Mouse (Mus musculus): Measurements from ENCODE around the gene Rbm42.

DNA sequence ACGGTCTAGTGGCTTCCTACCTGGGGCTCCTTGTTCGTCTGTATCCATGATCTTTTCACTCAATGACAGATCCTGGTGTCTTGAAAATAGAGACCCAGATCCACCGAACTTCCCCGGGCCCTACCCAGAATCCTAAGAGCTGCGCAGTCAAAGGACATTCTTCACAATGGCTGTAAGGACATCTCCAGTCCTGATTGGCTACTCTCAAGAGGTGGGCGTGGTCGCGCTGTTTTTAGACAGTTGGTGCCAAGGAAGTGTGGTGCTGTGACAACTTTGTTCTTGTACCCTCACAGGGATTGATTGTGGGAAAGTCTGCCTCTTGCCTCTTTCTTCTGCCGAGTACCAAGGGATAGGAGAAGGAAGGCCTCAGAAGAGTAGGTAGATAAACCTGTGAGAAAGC is 21.4 kb upstream of the Rbm42 start, which contains the start of gene Pmis2:
- TF ChIP-seq CTCF (IDR thresholded peaks at IDR 0.05; ENCODE audit: low read depth) (no peak), EP300 (IDR thresholded peaks at IDR 0.05; ENCODE audit: low read depth) (no peak)
